Mouse (Mus musculus) thymus, adult 2 months (tissue): ENCODE results near the gene Scd2.

ENCODE experiments used
- CTCF ChIP-seq: fragments of 200-500 bp; IDR thresholded peaks from 2 replicates; pipeline ENCODE4 v1.5.1; 2012; ENCODE audit warnings: mild to moderate bottlenecking, control low read depth, low read length, moderate library complexity, borderline replicate concordance; ENCODE audit not compliant: control insufficient read depth, poor library complexity, insufficient read depth; ENCODE audit errors: extremely low read depth
- POLR2A ChIP-seq: fragments of 200-500 bp; IDR thresholded peaks from 2 replicates; pipeline ENCODE4 v1.6.1; 2012; ENCODE audit warnings: mild to moderate bottlenecking, low read length, control low read depth, moderate library complexity; ENCODE audit not compliant: control insufficient read depth, poor library complexity, insufficient read depth; ENCODE audit errors: extremely low read depth

- TF ChIP-seq POLR2A (no peak), CTCF (no peak)
Measured at GRCm38 (mm10) chr19:44284723-44285122, 8.8 kb upstream of the Scd2 start.
